Mouse (Mus musculus) CH12.LX (cell line): ENCODE measurements around the gene Pde4b.

ENCODE experiments used
- CHD2 ChIP-seq: IDR thresholded peaks from 2 replicates; pipeline ENCODE4 v1.6.1; 2011; ENCODE audit warnings: low read length, improper control_type of control experiment
- CTCF ChIP-seq, 2 experiments: IDR thresholded peaks in 1 of 2; conservative IDR thresholded peaks in 1 of 2; 2 replicates each; pipeline ENCODE4 v1.5.1; 2011 to 2012; ENCODE audit warnings: low read depth in 2 of 2, low read length in 2 of 2, improper control_type of control experiment in 1 of 2, inconsistent platforms in 1 of 2, mild to moderate bottlenecking in 1 of 2, moderate library complexity in 1 of 2
- EP300 ChIP-seq: IDR thresholded peaks from 2 replicates; pipeline ENCODE4 v1.6.1; 2011; ENCODE audit warnings: low read length, improper control_type of control experiment
- MXI1 ChIP-seq: IDR thresholded peaks from 2 replicates; pipeline ENCODE4 v1.6.1; 2011; ENCODE audit warnings: mild to moderate bottlenecking, low read depth, low read length, improper control_type of control experiment
- POLR2A ChIP-seq: IDR thresholded peaks from 2 replicates; pipeline ENCODE4 v1.6.1; 2011; ENCODE audit warnings: low read depth, mild to moderate bottlenecking, improper control_type of control experiment, low read length
- ZKSCAN1 ChIP-seq: IDR thresholded peaks from 2 replicates; pipeline ENCODE4 v1.6.1; 2012; ENCODE audit warnings: low read depth, inconsistent platforms, low read length, improper control_type of control experiment, borderline replicate concordance

DNA sequence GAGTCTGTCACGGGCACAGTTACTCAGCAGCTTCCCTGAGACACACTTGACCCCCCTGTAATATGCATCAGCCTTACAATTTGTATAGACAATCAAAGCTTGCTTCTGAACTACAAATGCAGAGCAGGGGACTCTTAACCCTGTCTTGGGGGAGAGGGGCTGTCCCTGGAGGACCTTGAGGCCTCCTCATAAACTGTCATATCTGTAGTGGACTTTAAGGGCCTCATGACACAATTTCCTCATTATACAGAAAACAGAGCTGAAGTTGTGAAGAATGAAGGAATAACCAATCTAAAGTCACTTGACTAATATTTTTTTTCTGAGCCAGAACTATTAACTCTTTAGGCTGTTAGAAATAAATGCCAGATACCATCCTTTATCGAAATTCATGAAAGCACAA, 505.2 kb downstream of the Pde4b start:
- TF ChIP-seq EP300 = peak; percentile 72
- TF ChIP-seq ZKSCAN1 = no peak
- TF ChIP-seq CTCF (conservative IDR thresholded peaks at IDR 0.05 in 1 of 2, IDR thresholded peaks at IDR 0.05 in 1 of 2; ENCODE audit: low read depth in 2 of 2, low read length in 2 of 2) = no peak
- TF ChIP-seq MXI1 = no peak
- no peak for TF ChIP-seq POLR2A
- no peak for TF ChIP-seq CHD2
